Mouse (Mus musculus) MEL (cell line): Measurements from ENCODE around the gene Slit2. TPM values are rescaled to one million over a fixed set of nuclear protein-coding genes. Genes with fewer than 3 reads are reported as not detected.

ENCODE experiments used
- DNase-seq: peaks from one replicate; pipeline ENCODE4 v3.0.0; 2011; ENCODE audit warnings: low read depth, low spot score
- H3K27ac ChIP-seq: 2 replicates; pipeline ENCODE4 v1.5.1; 2012; ENCODE audit warnings: low read depth, mild to moderate bottlenecking, control low read depth, low read length, moderate library complexity; ENCODE audit not compliant: control insufficient read depth
- H3K27me3 ChIP-seq, 2 experiments: fragments of 150-350 bp in 1 of 2; sonication (generic) in 1 of 2; 2 replicates each; pipeline ENCODE4 v1.6.1; 2012; ENCODE audit warnings: low read length in 2 of 2, mild to moderate bottlenecking in 2 of 2, improper control_type of control experiment in 1 of 2, moderate library complexity in 1 of 2; ENCODE audit not compliant: insufficient read depth in 2 of 2, control insufficient read depth in 1 of 2
- H3K36me3 ChIP-seq, 2 experiments: 2 replicates each; pipeline ENCODE4 v1.6.1; 2012 to 2014; ENCODE audit warnings: low read length in 2 of 2, improper control_type of control experiment in 1 of 2, inconsistent platforms in 1 of 2, mild to moderate bottlenecking in 1 of 2; ENCODE audit not compliant: insufficient read depth in 2 of 2, control insufficient read depth in 1 of 2
- H3K4me1 ChIP-seq, 2 experiments: fragments of 150-350 bp in 1 of 2; sonication (generic) in 1 of 2; 2 replicates each; pipeline ENCODE4 v1.6.1; 2012; ENCODE audit warnings: low read length in 2 of 2, improper control_type of control experiment in 1 of 2, mild to moderate bottlenecking in 1 of 2; ENCODE audit not compliant: insufficient read depth in 2 of 2, control insufficient read depth in 1 of 2
- H3K4me3 ChIP-seq, 2 experiments: fragments of 150-350 bp in 1 of 2; sonication (generic) in 1 of 2; 2 replicates each; pipeline ENCODE4 v1.5.1; 2012; ENCODE audit warnings: low read depth in 2 of 2, low read length in 2 of 2, mild to moderate bottlenecking in 2 of 2, moderate library complexity in 2 of 2, control low read depth in 1 of 2, improper control_type of control experiment in 1 of 2; ENCODE audit not compliant: control insufficient read depth in 1 of 2, insufficient read depth in 1 of 2
- H3K79me2 ChIP-seq: 2 replicates; pipeline ENCODE4 v1.6.1; 2012; ENCODE audit warnings: mild to moderate bottlenecking, low read length, moderate library complexity; ENCODE audit not compliant: control insufficient read depth, poor library complexity, insufficient read depth
- H3K9ac ChIP-seq: 2 replicates; pipeline ENCODE4 v1.6.1; 2012; ENCODE audit warnings: low read depth, mild to moderate bottlenecking, control low read depth, low read length, moderate library complexity; ENCODE audit not compliant: control insufficient read depth, poor library complexity, severe bottlenecking
- H3K9me3 ChIP-seq: fragments of 150-350 bp; sonication (generic); replicated peaks from 2 replicates; pipeline ENCODE4 v1.6.1; 2012; ENCODE audit warnings: mild to moderate bottlenecking, low read length, improper control_type of control experiment, moderate library complexity; ENCODE audit not compliant: insufficient read depth
- BHLHE40 ChIP-seq: IDR thresholded peaks from 2 replicates; pipeline ENCODE4 v1.6.1; 2012; ENCODE audit warnings: low read depth, mild to moderate bottlenecking, inconsistent platforms, low read length, improper control_type of control experiment, borderline replicate concordance
- CHD1 ChIP-seq: IDR thresholded peaks from 2 replicates; pipeline ENCODE4 v1.6.1; 2012; ENCODE audit warnings: low read depth, mild to moderate bottlenecking, inconsistent platforms, low read length, improper control_type of control experiment
- CTCF ChIP-seq, 3 experiments: IDR thresholded peaks in 2 of 3; conservative IDR thresholded peaks in 1 of 3; 2 replicates each; pipeline ENCODE4 v1.5.1; 2011 to 2012; ENCODE audit warnings: low read length in 3 of 3, low read depth in 2 of 3, mild to moderate bottlenecking in 2 of 3, improper control_type of control experiment in 1 of 3, inconsistent platforms in 1 of 3, mixed read lengths in 1 of 3, moderate library complexity in 1 of 3; ENCODE audit not compliant: control insufficient read depth in 1 of 3, insufficient read depth in 1 of 3, poor library complexity in 1 of 3, severe bottlenecking in 1 of 3
- ELF1 ChIP-seq: IDR thresholded peaks from 2 replicates; pipeline ENCODE4 v1.6.1; 2014; ENCODE audit warnings: low read depth, mild to moderate bottlenecking, inconsistent platforms, low read length, improper control_type of control experiment, moderate library complexity
- EP300 ChIP-seq, 2 experiments: IDR thresholded peaks; 2 replicates each; pipeline ENCODE4 v1.6.1; 2011; ENCODE audit warnings: improper control_type of control experiment in 2 of 2, low read length in 2 of 2, low read depth in 1 of 2, mild to moderate bottlenecking in 1 of 2
- ETS1 ChIP-seq: IDR thresholded peaks from 2 replicates; pipeline ENCODE4 v1.6.1; 2012; ENCODE audit warnings: low read depth, mild to moderate bottlenecking, inconsistent platforms, low read length, improper control_type of control experiment, moderate library complexity
- GABPA ChIP-seq: IDR thresholded peaks from 2 replicates; pipeline ENCODE4 v1.6.1; 2012; ENCODE audit warnings: low read depth, mild to moderate bottlenecking, inconsistent platforms, low read length, improper control_type of control experiment, moderate library complexity
- HCFC1 ChIP-seq: IDR thresholded peaks from 2 replicates; pipeline ENCODE4 v1.6.1; 2012; ENCODE audit warnings: low read depth, mild to moderate bottlenecking, inconsistent platforms, low read length, improper control_type of control experiment, moderate library complexity
- JUND ChIP-seq: IDR thresholded peaks from 2 replicates; pipeline ENCODE4 v1.6.1; 2011; ENCODE audit warnings: low read depth, mild to moderate bottlenecking, improper control_type of control experiment, low read length
- KAT2A ChIP-seq: conservative IDR thresholded peaks from 2 replicates; pipeline ENCODE4 v1.6.1; 2012; ENCODE audit warnings: low read depth, low read length, improper control_type of control experiment, inconsistent platforms
- MAFK ChIP-seq: IDR thresholded peaks from 2 replicates; pipeline ENCODE4 v1.6.1; 2011; ENCODE audit warnings: low read depth, mild to moderate bottlenecking, low read length, improper control_type of control experiment, borderline replicate concordance
- MAX ChIP-seq: IDR thresholded peaks from 2 replicates; pipeline ENCODE4 v1.6.1; 2011; ENCODE audit warnings: low read length, improper control_type of control experiment
- MAZ ChIP-seq: IDR thresholded peaks from 2 replicates; pipeline ENCODE4 v1.6.1; 2012; ENCODE audit warnings: low read depth, mild to moderate bottlenecking, inconsistent platforms, low read length, improper control_type of control experiment
- MXI1 ChIP-seq: IDR thresholded peaks from 2 replicates; pipeline ENCODE4 v1.6.1; 2011; ENCODE audit warnings: mild to moderate bottlenecking, low read depth, low read length, improper control_type of control experiment
- MYB ChIP-seq: IDR thresholded peaks from 2 replicates; pipeline ENCODE4 v1.6.1; 2011; ENCODE audit warnings: mild to moderate bottlenecking, low read depth, low read length, improper control_type of control experiment
- POLR2A ChIP-seq, 2 experiments: IDR thresholded peaks; 2 replicates each; pipeline ENCODE4 v1.6.1; 2011 to 2012; ENCODE audit warnings: low read length in 2 of 2, mild to moderate bottlenecking in 2 of 2, control low read depth in 1 of 2, improper control_type of control experiment in 1 of 2, low read depth in 1 of 2, moderate library complexity in 1 of 2; ENCODE audit not compliant: control insufficient read depth in 1 of 2, insufficient read depth in 1 of 2, poor library complexity in 1 of 2
- POLR2AphosphoS2 ChIP-seq: IDR thresholded peaks from 2 replicates; pipeline ENCODE4 v1.6.1; 2011; ENCODE audit warnings: low read length, improper control_type of control experiment
- RCOR1 ChIP-seq: IDR thresholded peaks from 2 replicates; pipeline ENCODE4 v1.6.1; 2012; ENCODE audit warnings: low read depth, mild to moderate bottlenecking, inconsistent platforms, low read length, improper control_type of control experiment
- SIN3A ChIP-seq: IDR thresholded peaks from 2 replicates; pipeline ENCODE4 v1.6.1; 2012; ENCODE audit warnings: low read length, improper control_type of control experiment, inconsistent platforms
- TCF12 ChIP-seq: IDR thresholded peaks from 2 replicates; pipeline ENCODE4 v1.6.1; 2014; ENCODE audit warnings: low read depth, mild to moderate bottlenecking, inconsistent platforms, low read length, improper control_type of control experiment, moderate library complexity
- UBTF ChIP-seq: IDR thresholded peaks from 2 replicates; pipeline ENCODE4 v1.6.1; 2012; ENCODE audit warnings: low read depth, mild to moderate bottlenecking, inconsistent platforms, low read length, improper control_type of control experiment, moderate library complexity, borderline replicate concordance; ENCODE audit not compliant: insufficient read depth
- ZKSCAN1 ChIP-seq: IDR thresholded peaks from 2 replicates; pipeline ENCODE4 v1.6.1; 2012; ENCODE audit warnings: low read depth, mild to moderate bottlenecking, inconsistent platforms, low read length, improper control_type of control experiment, moderate library complexity
- ZNF384 ChIP-seq: IDR thresholded peaks from 2 replicates; pipeline ENCODE4 v1.6.1; 2012; ENCODE audit warnings: low read depth, mild to moderate bottlenecking, inconsistent platforms, low read length, improper control_type of control experiment
- polyA plus RNA-seq, 2 experiments: library from polyadenylated mRNA; stranded (reverse) in 1 of 2; unstranded in 1 of 2; fragments of >175 nt in 1 of 2; fragments of >200 nt in 1 of 2; gene quantifications; 2 replicates each; pipeline versions ENCODE4 v1.2.1 to v1.2.4; 2012; ENCODE audit warnings: low replicate concordance in 2 of 2, low read depth in 1 of 2; ENCODE audit not compliant: insufficient read length in 2 of 2, insufficient read depth in 1 of 2, missing spikeins in 1 of 2
- total RNA-seq: library from RNA; depleted of rRNA; stranded (reverse); fragments of 300-350 nt; gene quantifications from 2 replicates; pipeline ENCODE4 v1.2.3, GENCODE M21; 2012

Slit2 gene
- total and polyA plus RNA-seq, 3 experiments = not detected

GRCm38 (mm10) chr5:48060715-48061114 is 77.8 kb downstream of the Slit2 start:
- DNase-seq = no peak
- Histone ChIP-seq H3K9ac (no peak overlapping the region), H3K79me2 (no peaks in the 10 kb centered on the region), H3K27ac (no peak overlapping the region), H3K4me3 (no peak overlapping the region), H3K27me3 (no peaks in the 10 kb centered on the region), H3K36me3 (no peaks in the 10 kb centered on the region)
- no peak for TF ChIP-seq RCOR1
- TF ChIP-seq MYB = no peak
- no peak for TF ChIP-seq JUND
- no peak for TF ChIP-seq MAX
- no peak for TF ChIP-seq EP300 (IDR thresholded peaks at IDR 0.05; ENCODE audit: low read depth in 1 of 2, low read length in 2 of 2)
- no peak for TF ChIP-seq ZKSCAN1
- TF ChIP-seq MAFK = no peak
- no peak for TF ChIP-seq MAZ
- no peak for TF ChIP-seq MXI1
- no peak for TF ChIP-seq POLR2A (IDR thresholded peaks at IDR 0.05; ENCODE audit: control insufficient read depth in 1 of 2, insufficient read depth in 1 of 2, low read depth in 1 of 2, low read length in 2 of 2, poor library complexity in 1 of 2)
- TF ChIP-seq HCFC1 = no peak
- TF ChIP-seq POLR2AphosphoS2 = no peak
- TF ChIP-seq KAT2A = no peak
- TF ChIP-seq, all 39 proteins: peak for 0
- Histone ChIP-seq H3K9me3 (no peaks in the 10 kb centered on the region), H3K4me1 (no peaks in the 10 kb centered on the region)

GRCm38 (mm10) chr5:48078730-48079129 is 95.8 kb downstream of the Slit2 start:
- Histone ChIP-seq H3K9me3 (no peaks in the 10 kb centered on the region), H3K36me3 (no peaks in the 10 kb centered on the region), H3K27ac (no peak overlapping the region), H3K79me2 (no peaks in the 10 kb centered on the region), H3K27me3 (no peaks in the 10 kb centered on the region), H3K4me1 (no peaks in the 10 kb centered on the region), H3K4me3 (no peak overlapping the region), H3K9ac (no peak overlapping the region)
- DNase-seq = no peak
- TF ChIP-seq UBTF = no peak
- TF ChIP-seq EP300 (IDR thresholded peaks at IDR 0.05; ENCODE audit: low read depth in 1 of 2, low read length in 2 of 2) = no peak
- TF ChIP-seq MXI1 = no peak
- TF ChIP-seq ELF1 = no peak
- TF ChIP-seq POLR2AphosphoS2 = no peak
- TF ChIP-seq CHD1 = no peak
- TF ChIP-seq HCFC1 = no peak
- TF ChIP-seq SIN3A = no peak
- no peak for TF ChIP-seq CTCF (IDR thresholded peaks at IDR 0.05 in 2 of 3, conservative IDR thresholded peaks at IDR 0.05 in 1 of 3; ENCODE audit: control insufficient read depth in 1 of 3, insufficient read depth in 1 of 3, low read depth in 2 of 3, low read length in 3 of 3, poor library complexity in 1 of 3, severe bottlenecking in 1 of 3)
- TF ChIP-seq JUND = no peak
- no peak for TF ChIP-seq BHLHE40
- no peak for TF ChIP-seq MAFK
- TF ChIP-seq KAT2A = no peak
- no peak for TF ChIP-seq GABPA
- no peak for TF ChIP-seq MAX
- TF ChIP-seq ETS1 = no peak
- TF ChIP-seq MYB = no peak
- TF ChIP-seq TCF12 = no peak
- no peak for TF ChIP-seq ZNF384
- no peak for TF ChIP-seq POLR2A (IDR thresholded peaks at IDR 0.05; ENCODE audit: control insufficient read depth in 1 of 2, insufficient read depth in 1 of 2, low read depth in 1 of 2, low read length in 2 of 2, poor library complexity in 1 of 2)
